Mouse (Mus musculus): ENCODE results near the gene Trio. TPM values are rescaled to one million over a fixed set of nuclear protein-coding genes. Genes with fewer than 3 reads are reported as not detected.

Gene Trio
- polyA plus RNA-seq, 1 experiment = 18.0 TPM

GRCm38 (mm10) chr15:27937861-27938833 is 87.5 kb downstream of the Trio start:
- Histone ChIP-seq H3K4me1 (ENCODE audit: control insufficient read depth, insufficient read depth, insufficient read length, low read length) (peaks cover 34% of the 10 kb centered on the region), H3K27ac (replicated peaks; ENCODE audit: low read depth, low read length) (no peak overlapping the region), H3K4me3 (ENCODE audit: insufficient read depth, low read depth, low read length) (no peak overlapping the region)

DNA sequence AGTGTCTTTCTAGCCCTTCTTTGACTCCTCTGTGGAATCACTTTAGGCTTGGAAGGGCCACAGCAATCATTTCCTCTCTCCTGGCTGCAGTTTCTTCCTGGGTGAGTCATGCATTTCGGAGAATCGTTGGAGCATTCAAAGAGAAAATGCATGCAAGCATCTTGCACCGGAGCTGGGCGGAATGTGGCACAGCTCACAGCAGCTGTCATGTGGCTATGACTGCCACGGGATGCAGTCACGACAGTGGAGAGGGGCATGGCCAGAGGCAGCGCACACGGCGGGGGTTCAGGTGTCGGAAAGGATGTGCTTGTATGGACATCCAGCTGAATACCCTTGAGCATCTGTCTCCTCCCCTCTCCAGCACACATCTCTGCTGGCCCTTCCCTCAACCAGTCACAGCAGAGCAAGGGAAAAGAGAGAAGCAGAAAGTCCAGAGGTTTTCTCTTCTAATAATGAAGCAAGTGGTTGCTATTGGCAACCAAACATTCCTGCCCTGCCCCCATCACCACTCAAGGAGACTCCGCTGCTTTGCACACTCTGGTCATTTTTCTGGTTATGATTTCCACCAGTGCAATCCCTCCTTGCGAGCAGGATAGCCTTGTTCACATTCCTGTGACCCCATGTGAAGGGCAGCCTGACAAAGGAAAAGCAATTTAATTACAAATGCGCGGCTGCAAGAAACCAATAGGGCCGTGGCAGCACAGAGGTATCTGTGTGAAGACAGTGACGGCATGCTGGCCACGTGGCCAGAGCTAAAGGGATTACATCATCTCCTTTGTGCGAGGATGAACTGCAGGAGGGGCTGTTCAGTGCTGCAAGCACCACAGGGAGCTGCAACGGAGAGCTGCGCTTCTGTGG is 88.4 kb downstream of the Trio start:
- Histone ChIP-seq H3K4me1 (ENCODE audit: control insufficient read depth, insufficient read depth, insufficient read length, low read length) (peaks cover 31% of the 10 kb centered on the region), H3K4me3 (ENCODE audit: insufficient read depth, low read depth, low read length) (peak overlapping the region; percentile 14; the same call in 1 of the 2 replicates), H3K27ac (replicated peaks; ENCODE audit: low read depth, low read length) (no peak overlapping the region)

DNA sequence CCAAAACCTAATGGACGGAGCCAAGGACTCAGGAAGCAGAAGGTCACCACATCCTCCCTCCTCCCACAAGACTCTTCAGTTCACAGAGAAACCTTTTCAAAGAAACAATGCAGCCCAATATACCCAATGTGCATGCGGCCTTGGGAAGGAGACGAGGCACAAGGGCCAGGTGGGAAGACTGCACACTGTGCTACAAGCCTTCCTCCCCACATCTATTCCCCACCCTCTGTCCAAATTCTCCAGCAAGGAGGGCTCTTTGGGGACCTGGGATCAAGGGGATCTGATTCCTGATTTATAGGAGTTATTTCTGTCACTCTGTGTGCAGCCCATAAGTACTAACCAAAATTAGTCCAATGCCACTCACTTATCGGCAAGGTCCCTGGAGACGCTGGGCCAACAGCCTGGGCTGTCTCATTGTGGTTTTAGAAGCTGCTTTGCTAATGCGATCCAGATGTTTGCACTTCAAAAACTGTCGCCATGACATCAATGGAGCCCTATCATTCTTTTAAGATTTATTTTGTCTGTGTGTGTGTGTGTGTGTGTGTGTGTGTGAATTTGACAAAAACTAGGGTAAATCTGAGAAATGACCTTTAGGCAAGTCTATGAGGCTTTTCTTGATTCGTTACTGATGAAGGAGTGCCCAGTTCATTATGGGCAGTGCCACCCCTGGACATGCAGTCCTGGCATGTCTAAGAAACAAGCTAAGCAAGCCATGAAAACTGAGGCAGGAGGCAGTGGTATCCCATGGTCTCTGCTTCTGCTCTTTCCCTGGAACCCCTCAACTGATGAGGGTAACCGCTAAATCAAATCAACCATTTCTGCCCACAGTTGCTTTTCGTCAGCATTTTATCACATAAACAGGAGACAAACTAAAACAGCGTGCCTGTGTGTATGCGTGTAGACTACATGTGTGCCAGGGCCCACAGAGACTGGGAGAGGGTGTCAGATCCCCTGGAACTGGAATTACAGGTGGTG is 89.6 kb downstream of the Trio start:
- H3K4me3 ChIP-seq (ENCODE audit: insufficient read depth, low read depth, low read length) = no peak overlapping the region
- no peak overlapping the region for H3K27ac ChIP-seq (replicated peaks; ENCODE audit: low read depth, low read length)
- peaks cover 25% of the 10 kb centered on the region for H3K4me1 ChIP-seq (ENCODE audit: control insufficient read depth, insufficient read depth, insufficient read length, low read length)

DNA sequence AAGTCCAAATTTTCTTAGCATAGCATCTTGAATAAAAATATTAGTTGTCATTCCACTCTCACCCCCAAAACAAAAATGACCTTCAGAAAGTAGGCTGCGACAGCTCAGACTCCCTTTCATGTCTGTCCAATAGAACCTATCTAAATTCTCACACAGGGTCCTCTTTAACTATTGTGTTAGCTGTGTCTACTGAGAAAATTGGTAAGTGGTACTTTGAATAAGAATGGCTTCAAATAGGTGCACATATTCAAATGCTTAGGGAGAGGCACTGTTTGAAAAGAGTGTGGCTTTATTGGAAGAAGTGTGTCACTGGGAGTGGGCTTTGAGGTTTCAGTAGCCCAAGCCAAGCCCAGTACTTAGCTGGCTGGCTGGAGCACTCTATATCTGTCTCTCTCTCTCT is 92.4 kb downstream of the Trio start:
- Histone ChIP-seq H3K4me3 (ENCODE audit: insufficient read depth, low read depth, low read length) (no peak overlapping the region), H3K27ac (replicated peaks; ENCODE audit: low read depth, low read length) (no peak overlapping the region), H3K4me1 (ENCODE audit: control insufficient read depth, insufficient read depth, insufficient read length, low read length) (peaks cover 16% of the 10 kb centered on the region)

GRCm38 (mm10) chr15:27931891-27932290 is 93.8 kb downstream of the Trio start:
- Histone ChIP-seq H3K27ac (replicated peaks; ENCODE audit: low read depth, low read length) (no peak overlapping the region), H3K4me1 (ENCODE audit: control insufficient read depth, insufficient read depth, insufficient read length, low read length) (peaks cover 12% of the 10 kb centered on the region)

GRCm38 (mm10) chr15:27931459-27931858 is 94.2 kb downstream of the Trio start:
- no peak overlapping the region for H3K27ac ChIP-seq (replicated peaks; ENCODE audit: low read depth, low read length)
- H3K4me1 ChIP-seq (ENCODE audit: control insufficient read depth, insufficient read depth, insufficient read length, low read length) = peaks cover 15% of the 10 kb centered on the region
- H3K4me3 ChIP-seq (ENCODE audit: insufficient read depth, low read depth, low read length) = no peak overlapping the region

More at GRCm38 (mm10) chr15:27931891-27932290, 93.8 kb downstream of the Trio start:
- no peak overlapping the region for H3K4me3 ChIP-seq (ENCODE audit: insufficient read depth, low read depth, low read length)

DNA sequence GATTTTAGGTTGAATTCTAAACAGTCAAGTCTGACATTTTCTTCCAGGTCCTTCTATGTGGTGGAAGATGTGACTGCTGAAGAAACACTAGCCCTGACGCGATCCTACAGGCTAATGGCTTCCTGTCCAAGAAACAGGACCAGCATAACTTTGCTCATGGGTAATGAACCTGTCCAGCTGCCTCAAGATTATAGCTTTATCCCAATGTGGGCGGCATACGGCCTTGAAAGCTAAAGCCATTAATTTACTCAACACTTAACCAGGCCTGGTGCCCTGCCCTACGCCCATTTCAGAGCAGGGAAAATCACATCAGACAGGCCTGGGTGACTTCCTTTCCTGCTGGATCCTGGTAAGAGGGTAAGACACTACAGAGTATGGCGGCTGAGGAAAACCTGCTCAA is 98.0 kb downstream of the Trio start:
- Histone ChIP-seq H3K4me1 (ENCODE audit: control insufficient read depth, insufficient read depth, insufficient read length, low read length) (peaks cover 24% of the 10 kb centered on the region), H3K27ac (replicated peaks; ENCODE audit: low read depth, low read length) (no peak overlapping the region)

DNA sequence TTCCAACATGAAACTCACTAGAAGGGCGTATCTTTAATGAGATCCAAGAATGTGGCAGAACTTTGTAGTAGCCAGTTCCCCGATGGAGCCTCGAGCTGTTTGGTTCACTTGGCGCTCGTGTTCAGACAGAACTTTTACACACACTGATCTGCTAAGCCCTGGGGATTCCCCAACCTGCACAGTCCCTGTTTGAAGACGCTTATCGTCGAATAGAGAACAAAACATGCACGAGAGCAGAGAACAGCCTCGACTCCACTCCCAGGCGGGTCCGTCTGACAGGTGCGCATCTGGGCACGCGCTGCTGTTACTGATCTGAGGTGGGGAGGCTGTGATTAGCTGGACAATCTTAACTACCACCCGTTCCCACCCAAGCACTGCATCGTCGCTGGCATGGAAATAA is 98.7 kb downstream of the Trio start:
- H3K27ac ChIP-seq (replicated peaks; ENCODE audit: low read depth, low read length) = no peak overlapping the region
- no peak overlapping the region for H3K4me3 ChIP-seq (ENCODE audit: insufficient read depth, low read depth, low read length)
- peaks cover 24% of the 10 kb centered on the region for H3K4me1 ChIP-seq (ENCODE audit: control insufficient read depth, insufficient read depth, insufficient read length, low read length)

More for the DNA sequence above, 98.0 kb downstream of the Trio start:
- H3K4me3 ChIP-seq (ENCODE audit: insufficient read depth, low read depth, low read length) = no peak overlapping the region

DNA sequence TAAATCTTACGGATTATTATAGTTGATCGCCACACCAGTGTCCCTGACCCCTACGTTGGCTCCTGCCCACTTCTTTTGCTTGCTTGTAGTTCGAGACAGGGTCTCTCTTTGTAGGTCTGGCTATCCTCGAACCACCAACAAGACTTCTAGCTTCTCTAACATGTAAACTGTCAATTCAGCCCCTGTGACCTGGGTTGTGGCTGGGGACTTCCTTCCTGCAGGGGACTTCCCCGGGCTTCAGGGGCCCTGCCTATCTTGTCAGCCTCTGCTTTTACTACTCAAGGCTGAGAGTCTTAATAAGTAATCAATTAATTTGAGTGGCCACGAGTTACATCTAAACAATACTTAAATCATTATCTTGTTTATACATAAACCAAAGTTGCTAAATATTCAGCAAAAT is 99.2 kb downstream of the Trio start:
- Histone ChIP-seq H3K4me3 (ENCODE audit: insufficient read depth, low read depth, low read length) (no peak overlapping the region), H3K4me1 (ENCODE audit: control insufficient read depth, insufficient read depth, insufficient read length, low read length) (peaks cover 22% of the 10 kb centered on the region), H3K27ac (replicated peaks; ENCODE audit: low read depth, low read length) (peak overlapping the region; percentile 86)

- Histone ChIP-seq H3K27ac (replicated peaks; ENCODE audit: low read depth, low read length) (peak overlapping the region; percentile 86), H3K4me1 (ENCODE audit: control insufficient read depth, insufficient read depth, insufficient read length, low read length) (peaks cover 20% of the 10 kb centered on the region), H3K4me3 (ENCODE audit: insufficient read depth, low read depth, low read length) (no peak overlapping the region)
Measured at GRCm38 (mm10) chr15:27925865-27926264, 99.8 kb downstream of the Trio start.

GRCm38 (mm10) chr15:27925004-27925635 is 100.5 kb downstream of the Trio start:
- peaks cover 19% of the 10 kb centered on the region for H3K4me1 ChIP-seq (ENCODE audit: control insufficient read depth, insufficient read depth, insufficient read length, low read length)
- H3K27ac ChIP-seq (replicated peaks; ENCODE audit: low read depth, low read length) = peak overlapping the region; percentile 46
- no peak overlapping the region for H3K4me3 ChIP-seq (ENCODE audit: insufficient read depth, low read depth, low read length)

DNA sequence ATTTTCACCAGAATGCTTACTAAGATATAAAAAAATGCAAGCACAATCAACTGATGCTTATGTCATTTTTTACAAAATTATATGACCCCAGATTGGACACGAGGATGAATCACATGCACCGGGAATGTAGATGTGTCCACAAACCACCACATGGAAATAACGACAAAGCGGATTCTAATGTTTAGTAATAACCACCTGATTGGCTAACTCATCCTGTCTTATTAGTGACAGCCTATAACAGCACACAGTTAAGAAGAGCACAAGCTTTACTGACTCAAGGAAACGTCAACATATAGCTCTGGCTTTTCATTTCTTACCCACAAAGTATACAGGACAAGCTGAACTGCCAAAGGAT is 101.7 kb downstream of the Trio start:
- H3K4me3 ChIP-seq (ENCODE audit: insufficient read depth, low read depth, low read length) = no peak overlapping the region
- peak overlapping the region; percentile 38 for H3K27ac ChIP-seq (replicated peaks; ENCODE audit: low read depth, low read length)
- peaks cover 19% of the 10 kb centered on the region for H3K4me1 ChIP-seq (ENCODE audit: control insufficient read depth, insufficient read depth, insufficient read length, low read length)

GRCm38 (mm10) chr15:27923280-27923986 is 102.2 kb downstream of the Trio start:
- Histone ChIP-seq H3K27ac (replicated peaks; ENCODE audit: low read depth, low read length) (peak overlapping the region; percentile 41), H3K4me1 (ENCODE audit: control insufficient read depth, insufficient read depth, insufficient read length, low read length) (peaks cover 19% of the 10 kb centered on the region), H3K4me3 (ENCODE audit: insufficient read depth, low read depth, low read length) (no peak overlapping the region)

Data from brown adipose tissue, adult 24 weeks (tissue).